Mouse (Mus musculus) heart, adult 2 months (tissue): ENCODE measurements at regions not wholly inside any gene's neighbourhood (a gene's known extent, or its start where the extent isn't known, plus 50 kb on each side); places are given as distances from the start of the nearest gene placed in this dataset.

Source experiments
- CTCF ChIP-seq: fragments of 200-600 bp; IDR thresholded peaks from 2 replicates; pipeline ENCODE4 v1.8.1; 2022; ENCODE audit warnings: antibody characterized with exemption, mild to moderate bottlenecking, moderate library complexity
- EP300 ChIP-seq: fragments of 200-500 bp; IDR thresholded peaks from 2 replicates; pipeline ENCODE4 v1.6.1; 2011; ENCODE audit warnings: low read depth, low read length, control low read depth; ENCODE audit not compliant: insufficient read depth
- POLR2A ChIP-seq: fragments of 200-500 bp; IDR thresholded peaks from 2 replicates; pipeline ENCODE4 v1.6.1; 2011; ENCODE audit warnings: mild to moderate bottlenecking, low read depth, low read length, control low read depth; ENCODE audit not compliant: insufficient read depth

DNA sequence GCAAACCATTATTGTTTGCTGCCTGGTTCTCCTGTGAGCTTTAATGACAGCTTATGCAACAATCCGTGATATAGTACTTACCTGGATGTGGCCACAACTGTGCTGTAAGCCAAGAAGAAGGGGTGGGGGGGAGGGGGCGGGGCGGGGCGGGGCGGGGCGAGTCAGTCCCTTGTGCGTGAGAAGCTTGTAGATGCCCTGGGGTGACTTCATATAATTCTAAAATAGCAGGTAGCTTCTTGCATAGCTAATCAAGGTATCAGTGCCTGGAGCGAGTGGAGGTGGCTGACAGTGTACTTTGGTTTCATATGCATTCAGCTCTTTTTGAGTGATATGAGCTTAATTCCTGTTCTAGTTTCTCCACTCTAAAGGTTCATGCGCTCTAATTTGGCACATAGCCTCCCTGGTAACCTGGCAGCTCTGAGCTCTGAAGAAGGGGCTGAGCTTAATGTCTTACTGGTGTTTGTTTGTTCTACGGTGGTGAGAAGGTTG lies 280.8 kb downstream of the Klf5 start:
- TF ChIP-seq POLR2A (no peak), CTCF (no peak), EP300 (no peak)
